Mouse (Mus musculus): ENCODE measurements at regions not wholly inside any gene's neighbourhood (a gene's known extent, or its start where the extent isn't known, plus 50 kb on each side); places are given as distances from the start of the nearest gene placed in this dataset.

DNA sequence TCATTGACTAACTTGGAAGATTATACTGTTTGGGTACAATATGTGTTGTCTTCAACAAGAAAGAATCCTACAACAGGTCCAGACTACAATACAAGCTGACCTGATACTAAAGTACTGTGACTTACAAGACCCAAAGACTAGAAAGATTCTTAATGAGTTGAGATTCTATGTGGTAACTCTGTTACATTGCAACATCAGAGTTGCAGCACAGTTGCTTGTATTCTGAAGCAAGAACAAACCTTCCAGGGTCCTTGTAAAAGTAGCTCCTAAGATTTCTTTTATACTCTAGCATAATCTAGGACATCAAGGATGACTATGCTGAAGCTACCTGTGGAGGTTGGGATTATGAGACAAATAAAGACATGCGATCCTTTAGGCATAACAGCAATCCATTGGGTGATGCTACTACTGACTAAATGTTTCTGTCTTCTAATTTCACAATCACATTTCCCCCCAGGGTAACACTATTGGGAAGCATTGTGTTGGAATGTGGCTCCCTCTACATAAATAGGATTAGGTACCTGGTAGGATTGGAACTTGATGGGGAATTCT lies 194.6 kb upstream of the Tank start:
- TF ChIP-seq POLR2A (IDR thresholded peaks at IDR 0.05; ENCODE audit: low read depth, low read length): no peak
- TF ChIP-seq CTCF (IDR thresholded peaks at IDR 0.05; ENCODE audit: extremely low read depth, insufficient read depth, insufficient read length, insufficient replicate concordance): no peak
